Mouse (Mus musculus) liver, adult 2 months (tissue): ENCODE results near the gene Glt8d1. TPM values are rescaled to one million over a fixed set of nuclear protein-coding genes. Genes with fewer than 3 reads are reported as not detected.

Experiments
- DNase-seq: peaks from one replicate; pipeline ENCODE4 v3.0.0-alpha.2; 2011; ENCODE audit warnings: low read depth, low spot score; ENCODE audit errors: extremely low read depth
- H3K27ac ChIP-seq: fragments of 200-500 bp; replicated peaks from 2 replicates; pipeline ENCODE4 v1.5.1; 2012; ENCODE audit warnings: low read depth, mild to moderate bottlenecking, control low read depth, inconsistent platforms, low read length; ENCODE audit not compliant: insufficient read depth
- H3K27me3 ChIP-seq: fragments of 200-500 bp; 2 replicates; pipeline ENCODE4 v1.6.1; 2012; ENCODE audit warnings: mild to moderate bottlenecking, moderate library complexity, low read length, inconsistent platforms; ENCODE audit not compliant: control insufficient read depth, insufficient read depth
- H3K36me3 ChIP-seq: fragments of 200-500 bp; 2 replicates; pipeline ENCODE4 v1.6.1; 2012; ENCODE audit warnings: low read length, inconsistent platforms; ENCODE audit not compliant: control insufficient read depth, insufficient read depth
- H3K4me1 ChIP-seq: fragments of 200-500 bp; 2 replicates; pipeline ENCODE4 v1.6.1; 2011; ENCODE audit warnings: low read length; ENCODE audit not compliant: control insufficient read depth, insufficient read depth
- H3K4me3 ChIP-seq: fragments of 200-500 bp; 2 replicates; pipeline ENCODE4 v1.5.1; 2011; ENCODE audit warnings: low read depth, mild to moderate bottlenecking, control low read depth, low read length, moderate library complexity; ENCODE audit not compliant: insufficient read depth
- H3K79me2 ChIP-seq: fragments of 200-500 bp; 2 replicates; pipeline ENCODE4 v1.6.1; 2012; ENCODE audit warnings: inconsistent platforms, mild to moderate bottlenecking, low read length, moderate library complexity; ENCODE audit not compliant: control insufficient read depth, insufficient read depth
- H3K9ac ChIP-seq: fragments of 200-500 bp; 2 replicates; pipeline ENCODE4 v1.6.1; 2012; ENCODE audit warnings: low read depth, mild to moderate bottlenecking, control low read depth, inconsistent platforms, low read length
- CTCF ChIP-seq: fragments of 200-500 bp; IDR thresholded peaks from 2 replicates; pipeline ENCODE4 v1.5.1; 2011; ENCODE audit warnings: low read depth, low read length, control low read depth
- POLR2A ChIP-seq: fragments of 200-500 bp; IDR thresholded peaks from 2 replicates; pipeline ENCODE4 v1.6.1; 2011; ENCODE audit warnings: low read length, control low read depth; ENCODE audit not compliant: insufficient read depth; ENCODE audit errors: extremely low read depth
- WGBS: fragments of 180-500 bp; shearing (Covaris S2); methylation state at CpG from one replicate; pipeline ENCODE4 v1.1.7; 2018; 5-methylcytosine and 5-hydroxymethylcytosine counted together
- polyA plus RNA-seq: library from polyadenylated mRNA; depleted of rRNA; stranded (reverse); fragments of >200 nt; gene quantifications from 2 replicates; pipeline ENCODE4 v1.2.3, GENCODE M21; 2012; rRNA removed
- total RNA-seq: library from RNA; depleted of rRNA; stranded (reverse); fragments of >200 nt; gene quantifications from 2 replicates; pipeline ENCODE4 v1.2.3, GENCODE M21; 2014; rRNA removed

Glt8d1 gene
- total RNA-seq (8.8 and 10.2 TPM in 2 replicates), polyA plus RNA-seq (3.1 and 5.4 TPM in 2 replicates)

- under 1% methylated on average over 84 of the region's 84 CpGs for WGBS
- H3K4me3 ChIP-seq = peak within 1 kb of the TSS; percentile 99
- peak; percentile 65 for DNase-seq
- H3K36me3 ChIP-seq = peaks cover 3% of the 10 kb centered on the region; the same call in 1 of the 2 replicates
- peak within 1 kb of the TSS; percentile 95 for H3K9ac ChIP-seq
- peak within 1 kb of the TSS; percentile 89 for H3K27ac ChIP-seq
- H3K4me1 ChIP-seq = no peaks in the 10 kb centered on the region; the same call in 1 of the 2 replicates
- peaks cover 3% of the 10 kb centered on the region; the same call in 1 of the 2 replicates for H3K79me2 ChIP-seq
- no peaks in the 10 kb centered on the region for H3K27me3 ChIP-seq
- TF ChIP-seq POLR2A = peak; percentile 71
- no peak for TF ChIP-seq CTCF
Measured at GRCm38 (mm10) chr14:31001307-31002205, at the start of gene Glt8d1, which contains the start of gene Spcs1. Gene Glt8d1 (plus strand): TSS chr14:31001400. Gene Spcs1 (minus strand): TSS chr14:31001672.

GRCm38 (mm10) chr14:30958517-30958916 is 42.7 kb upstream of the Glt8d1 start:
- Histone ChIP-seq H3K9ac (no peak overlapping the region), H3K79me2 (no peaks in the 10 kb centered on the region), H3K36me3 (peaks cover 23% of the 10 kb centered on the region), H3K4me1 (no peaks in the 10 kb centered on the region), H3K27me3 (no peaks in the 10 kb centered on the region), H3K4me3 (no peak overlapping the region), H3K27ac (no peak overlapping the region)
- no peak for DNase-seq
- WGBS = 79% methylated on average over 2 of the region's 2 CpGs
- TF ChIP-seq CTCF (no peak), POLR2A (no peak)

DNA sequence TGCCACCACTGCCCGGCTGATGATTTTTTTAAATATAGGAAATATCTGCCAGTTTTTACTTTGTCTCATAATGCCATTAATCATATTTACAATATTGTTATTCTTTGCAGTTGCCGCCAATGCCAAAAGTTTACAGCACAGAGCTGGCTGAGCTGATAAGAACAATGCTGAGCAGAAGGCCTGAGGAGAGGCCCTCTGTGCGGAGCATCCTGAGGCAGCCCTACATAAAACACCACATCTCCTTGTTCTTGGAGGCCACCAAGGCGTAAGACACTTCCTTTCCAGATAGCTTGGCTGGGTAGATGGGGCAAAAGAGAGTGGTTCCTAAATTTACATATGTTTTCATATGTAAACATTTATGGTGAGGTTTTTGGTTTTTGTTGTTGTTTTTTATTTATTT is 42.2 kb upstream of the Glt8d1 start:
- peaks cover 27% of the 10 kb centered on the region for H3K36me3 ChIP-seq
- H3K9ac ChIP-seq = no peak overlapping the region
- no peak overlapping the region for H3K4me3 ChIP-seq
- WGBS = 90% methylated on average over 4 of the region's 4 CpGs
- DNase-seq = no peak
- no peaks in the 10 kb centered on the region for H3K4me1 ChIP-seq
- H3K79me2 ChIP-seq = no peaks in the 10 kb centered on the region
- TF ChIP-seq POLR2A (no peak), CTCF (no peak)
- no peaks in the 10 kb centered on the region for H3K27me3 ChIP-seq
- H3K27ac ChIP-seq = no peak overlapping the region

- DNase-seq = no peak
- Histone ChIP-seq H3K27me3 (no peaks in the 10 kb centered on the region), H3K79me2 (no peaks in the 10 kb centered on the region), H3K4me1 (no peaks in the 10 kb centered on the region), H3K4me3 (no peak overlapping the region), H3K36me3 (peaks cover 25% of the 10 kb centered on the region), H3K9ac (no peak overlapping the region), H3K27ac (no peak overlapping the region)
- TF ChIP-seq CTCF = no peak
- TF ChIP-seq POLR2A = no peak
- 97% methylated on average over 1 of the region's 1 CpGs for WGBS
Measured at GRCm38 (mm10) chr14:30960366-30960765, 40.8 kb upstream of the Glt8d1 start.

DNA sequence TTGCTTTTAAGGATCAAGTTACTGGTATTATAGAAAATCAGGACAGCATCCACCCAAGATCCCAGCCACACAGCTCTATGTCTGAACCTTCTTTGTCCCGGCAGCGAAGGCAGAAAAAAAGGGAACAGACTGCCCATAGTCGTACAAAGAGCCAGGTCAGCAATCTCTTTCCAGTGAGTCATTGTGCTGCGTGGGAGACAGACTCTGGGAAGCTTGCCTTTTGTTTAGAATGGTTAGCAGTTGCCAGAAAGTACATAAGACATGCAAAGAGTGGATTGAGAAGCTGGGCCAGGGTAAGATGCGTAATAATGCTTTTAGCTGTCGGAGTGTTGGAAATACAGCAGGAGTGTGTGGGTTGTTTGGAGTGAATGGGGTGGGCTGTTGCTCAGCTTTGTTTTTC is 27.0 kb upstream of the Glt8d1 start:
- no peaks in the 10 kb centered on the region for H3K27me3 ChIP-seq
- no peaks in the 10 kb centered on the region for H3K4me1 ChIP-seq
- H3K27ac ChIP-seq = no peak overlapping the region
- 38% methylated on average over 6 of the region's 6 CpGs for WGBS
- no peak overlapping the region for H3K9ac ChIP-seq
- no peaks in the 10 kb centered on the region for H3K79me2 ChIP-seq
- TF ChIP-seq CTCF (no peak), POLR2A (no peak)
- peak; percentile 19 for DNase-seq
- H3K4me3 ChIP-seq = no peak overlapping the region
- peaks cover 20% of the 10 kb centered on the region for H3K36me3 ChIP-seq

- no peak overlapping the region for H3K27ac ChIP-seq
- no peak for DNase-seq
- 26% methylated on average over 3 of the region's 3 CpGs for WGBS
- no peaks in the 10 kb centered on the region for H3K4me1 ChIP-seq
- H3K27me3 ChIP-seq = no peaks in the 10 kb centered on the region
- no peak overlapping the region for H3K4me3 ChIP-seq
- TF ChIP-seq CTCF = no peak
- TF ChIP-seq POLR2A = no peak
- H3K79me2 ChIP-seq = no peaks in the 10 kb centered on the region
- no peak overlapping the region for H3K9ac ChIP-seq
- peaks cover 14% of the 10 kb centered on the region for H3K36me3 ChIP-seq
Measured at GRCm38 (mm10) chr14:30976222-30976621, 25.0 kb upstream of the Glt8d1 start.
